Mouse (Mus musculus) liver, embryonic 14.5 days (tissue): Measurements from ENCODE around the gene Mthfs.
"Not testable (repeated sequence)": the region's sequence is repeated elsewhere in the genome, so short reads cannot be mapped to it uniquely, and the experiment has no call there.

Experiments used
- CTCF ChIP-seq: IDR thresholded peaks from 2 replicates; pipeline ENCODE4 v1.5.1; 2016; ENCODE audit warnings: antibody characterized with exemption, low read depth, control low read depth
- EP300 ChIP-seq: IDR thresholded peaks from 2 replicates; pipeline ENCODE4 v1.6.1; 2016; ENCODE audit warnings: antibody characterized with exemption, low read depth

DNA sequence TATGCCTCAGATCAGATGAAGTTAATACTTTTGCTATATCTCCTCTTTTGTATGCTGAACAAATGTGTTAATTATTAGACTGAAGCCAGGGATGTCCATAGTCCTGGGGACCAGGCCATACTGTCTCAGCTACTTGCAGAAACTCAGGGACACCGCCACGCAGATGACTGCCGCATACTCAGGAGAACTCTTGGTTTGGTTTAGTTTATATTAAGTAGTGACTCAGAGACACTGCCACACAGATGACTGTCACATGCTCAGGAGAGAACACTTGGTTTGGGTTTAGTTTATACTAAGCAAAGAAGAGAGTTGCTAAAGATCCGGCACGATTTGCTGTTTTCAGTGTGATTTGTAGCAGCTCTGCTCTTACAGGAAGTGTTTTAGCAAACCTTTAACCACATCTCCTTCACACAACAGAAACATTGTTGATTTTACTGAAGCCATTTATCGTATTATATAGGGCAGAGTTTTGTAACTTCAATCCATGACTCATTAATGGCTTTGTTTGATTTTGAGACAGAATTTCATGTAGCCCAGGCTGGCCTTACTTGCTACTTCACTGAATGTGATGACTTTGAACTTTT, 10.3 kb downstream of the Mthfs start:
- not testable (repeated sequence) for TF ChIP-seq CTCF, EP300
